Mouse (Mus musculus) heart, adult 2 months (tissue): Measurements from ENCODE around the gene Rcor1. TPM values are rescaled to one million over a fixed set of nuclear protein-coding genes. Genes with fewer than 3 reads are reported as not detected.

Source experiments
- DNase-seq, 2 experiments: peaks; one replicate each; pipeline ENCODE4 v3.0.0; 2021
- H3K27ac ChIP-seq: fragments of 200-600 bp; 2 replicates; pipeline ENCODE4 v1.8.1; 2022
- H3K27me3 ChIP-seq: fragments of 200-500 bp; 2 replicates; pipeline ENCODE4 v1.6.1; 2012; ENCODE audit warnings: mild to moderate bottlenecking, low read length, inconsistent platforms, mixed read lengths; ENCODE audit not compliant: control insufficient read depth, insufficient read depth
- H3K36me3 ChIP-seq: fragments of 200-500 bp; 2 replicates; pipeline ENCODE4 v1.6.1; 2012; ENCODE audit warnings: low read length, inconsistent platforms; ENCODE audit not compliant: control insufficient read depth, insufficient read depth
- H3K4me1 ChIP-seq: fragments of 200-500 bp; 2 replicates; pipeline ENCODE4 v1.6.1; 2011; ENCODE audit warnings: low read length; ENCODE audit not compliant: control insufficient read depth, insufficient read depth
- H3K4me3 ChIP-seq: fragments of 200-600 bp; 2 replicates; pipeline ENCODE4 v1.8.1; 2022
- H3K79me2 ChIP-seq: fragments of 200-500 bp; replicated peaks from 2 replicates; pipeline ENCODE4 v1.6.1; 2012; ENCODE audit warnings: mild to moderate bottlenecking, inconsistent platforms, low read length, moderate library complexity, mixed read lengths; ENCODE audit not compliant: control insufficient read depth, insufficient read depth
- H3K9ac ChIP-seq: fragments of 200-500 bp; 2 replicates; pipeline ENCODE4 v1.6.1; 2012; ENCODE audit warnings: low read depth, mild to moderate bottlenecking, control low read depth, inconsistent platforms, low read length, mixed read lengths
- CTCF ChIP-seq: fragments of 200-600 bp; IDR thresholded peaks from 2 replicates; pipeline ENCODE4 v1.8.1; 2022; ENCODE audit warnings: antibody characterized with exemption, mild to moderate bottlenecking, moderate library complexity
- EP300 ChIP-seq: fragments of 200-500 bp; IDR thresholded peaks from 2 replicates; pipeline ENCODE4 v1.6.1; 2011; ENCODE audit warnings: low read depth, low read length, control low read depth; ENCODE audit not compliant: insufficient read depth
- POLR2A ChIP-seq: fragments of 200-500 bp; IDR thresholded peaks from 2 replicates; pipeline ENCODE4 v1.6.1; 2011; ENCODE audit warnings: mild to moderate bottlenecking, low read depth, low read length, control low read depth; ENCODE audit not compliant: insufficient read depth
- WGBS: fragments of 180-500 bp; shearing (Covaris S2); methylation state at CpG from one replicate; pipeline ENCODE4 v1.1.7; 2018; 5-methylcytosine and 5-hydroxymethylcytosine counted together
- intact Hi-C: fragments of 180-260 bp; cut with DNase I; formaldehyde crosslinking; loops from one replicate; pipeline ENCODE4 v1.15.1; 2025
- polyA plus RNA-seq: library from polyadenylated mRNA; depleted of rRNA; stranded (reverse); fragments of >200 nt; gene quantifications from 2 replicates; pipeline ENCODE4 v1.2.3, GENCODE M21; 2012
- total RNA-seq, 2 experiments: library from RNA; stranded (reverse); gene quantifications; 2 replicates each; pipeline ENCODE4 v1.2.3; 2021

The Rcor1 gene
- total and polyA plus RNA-seq, 3 experiments, result 5.9 to 14.8 (median 13.9) TPM

DNA sequence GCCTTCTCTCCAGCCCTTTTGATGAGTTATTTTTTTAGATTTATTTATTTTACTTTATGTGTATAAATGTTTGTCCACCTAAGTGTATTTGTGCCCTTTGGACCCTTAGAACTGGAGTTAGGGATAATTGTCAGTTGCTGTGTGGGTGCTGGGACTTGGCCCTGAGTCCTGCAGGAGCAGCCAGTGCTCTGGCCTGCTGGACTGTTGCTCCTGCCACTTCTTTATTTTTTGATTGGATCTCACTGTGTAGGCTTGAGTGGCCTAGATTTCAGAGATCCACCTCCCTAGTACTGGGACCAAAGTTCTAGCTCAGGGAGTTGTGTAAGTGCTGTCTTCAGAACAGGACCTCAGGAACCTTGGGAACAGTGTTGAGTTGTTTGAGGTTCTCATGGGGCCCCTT lies 51.6 kb downstream of the Rcor1 start:
- Histone ChIP-seq H3K36me3 (no peaks in the 10 kb centered on the region; the same call in 1 of the 2 replicates), H3K27ac (no peak overlapping the region), H3K9ac (no peak overlapping the region), H3K4me1 (peaks cover 7% of the 10 kb centered on the region), H3K4me3 (no peak overlapping the region), H3K79me2 (peaks cover 3% of the 10 kb centered on the region), H3K27me3 (no peaks in the 10 kb centered on the region)
- DNase-seq, result no peak
- no peak for TF ChIP-seq POLR2A
- no peak for TF ChIP-seq CTCF
- no peak for TF ChIP-seq EP300
- intact Hi-C loops, result no loop called here

DNA sequence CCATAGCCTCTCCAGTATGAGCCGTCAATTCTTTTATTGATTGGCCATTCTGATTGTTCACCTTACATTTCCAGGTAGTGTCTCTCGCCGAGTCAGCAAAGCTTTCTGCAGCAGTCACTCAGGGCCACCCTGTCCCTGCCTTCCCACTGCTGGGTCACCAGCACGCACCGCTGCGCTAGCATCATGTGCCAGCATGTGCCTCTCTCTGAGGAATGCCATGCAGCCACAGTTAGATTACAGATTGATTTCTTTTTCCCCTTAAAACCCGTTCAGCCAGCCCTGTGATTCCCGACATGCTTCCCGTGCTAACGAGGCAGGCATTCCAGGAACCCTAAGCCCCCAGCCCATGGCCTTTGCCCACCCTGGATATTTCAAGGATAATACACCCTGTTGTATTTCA lies 52.8 kb downstream of the Rcor1 start:
- no peak overlapping the region for H3K9ac ChIP-seq
- TF ChIP-seq POLR2A, result no peak
- TF ChIP-seq CTCF, result no peak
- no peak for TF ChIP-seq EP300
- intact Hi-C loops, result no loop called here
- no peak for DNase-seq
- peaks cover 7% of the 10 kb centered on the region for H3K4me1 ChIP-seq
- no peaks in the 10 kb centered on the region for H3K36me3 ChIP-seq
- 89% methylated on average over 10 of the region's 10 CpGs for WGBS
- H3K4me3 ChIP-seq, result no peak overlapping the region
- peaks cover 3% of the 10 kb centered on the region for H3K79me2 ChIP-seq
- no peaks in the 10 kb centered on the region for H3K27me3 ChIP-seq
- no peak overlapping the region for H3K27ac ChIP-seq

DNA sequence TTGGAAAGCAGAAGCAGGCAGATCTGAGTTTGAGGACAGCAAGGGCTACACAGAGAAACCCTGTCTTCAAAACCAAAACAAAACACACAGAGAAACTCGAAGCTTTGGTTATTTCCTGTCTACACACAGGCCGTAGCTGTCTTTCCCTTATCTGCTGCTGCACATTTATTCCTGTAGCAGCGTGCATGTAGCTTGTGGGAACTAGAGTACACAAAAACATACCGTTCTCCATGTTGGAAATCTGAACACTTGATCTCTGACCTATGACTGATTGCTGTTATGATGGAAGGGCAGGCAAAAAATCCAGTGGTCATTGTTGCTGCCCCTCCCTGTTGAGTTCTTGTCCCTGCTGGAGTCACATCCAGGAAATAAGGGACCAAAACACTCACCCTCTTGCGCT lies 54.9 kb downstream of the Rcor1 start:
- no peak for DNase-seq
- Histone ChIP-seq H3K27ac (peak overlapping the region; percentile 60), H3K27me3 (no peaks in the 10 kb centered on the region), H3K9ac (no peak overlapping the region), H3K79me2 (peaks cover 3% of the 10 kb centered on the region), H3K36me3 (no peaks in the 10 kb centered on the region), H3K4me3 (no peak overlapping the region), H3K4me1 (peaks cover 5% of the 10 kb centered on the region)
- no peak for TF ChIP-seq POLR2A
- no peak for TF ChIP-seq CTCF
- TF ChIP-seq EP300, result no peak
- intact Hi-C loops, result no loop called here
- 39% methylated on average over 5 of the region's 5 CpGs for WGBS

DNA sequence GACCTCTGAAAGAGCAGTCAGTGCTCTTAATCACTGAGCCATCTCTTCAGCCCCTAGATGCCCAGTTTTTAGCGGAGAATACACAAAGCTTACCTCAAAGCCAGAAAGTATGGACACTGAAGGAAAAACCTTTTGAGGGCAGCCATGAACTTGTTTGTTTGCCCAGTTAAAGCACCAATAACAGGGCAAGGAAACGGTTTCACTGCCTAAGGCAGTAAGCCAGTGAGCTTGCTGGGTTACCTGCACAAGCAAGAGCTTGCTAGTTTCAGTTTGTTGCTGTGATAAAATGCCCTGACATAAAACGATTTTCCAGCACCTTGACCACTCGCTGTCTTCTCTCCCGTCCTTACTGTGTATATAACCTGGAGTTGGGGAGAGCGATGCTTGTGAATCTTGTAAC lies 55.9 kb downstream of the Rcor1 start:
- 91% methylated on average over 6 of the region's 6 CpGs for WGBS
- intact Hi-C loops, result no loop called here

DNA sequence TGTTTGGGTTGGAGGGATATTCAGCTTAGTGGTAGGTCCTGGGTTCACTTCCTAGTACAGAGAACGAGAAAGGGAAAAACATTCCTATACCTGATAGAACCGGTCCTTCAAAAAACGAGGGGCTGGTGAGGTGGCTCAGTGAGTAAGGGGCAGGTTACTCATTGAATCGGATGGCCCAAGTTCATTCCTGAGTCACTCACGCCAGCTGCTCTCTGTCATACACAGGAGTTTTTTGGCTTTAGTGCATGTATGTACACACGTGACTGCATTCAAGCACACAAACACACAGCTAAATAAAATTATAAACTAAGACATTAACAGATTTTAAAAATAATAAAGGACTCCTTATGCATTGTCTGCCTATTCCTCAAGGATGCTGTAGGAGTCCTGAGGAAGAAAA lies 57.1 kb downstream of the Rcor1 start:
- DNase-seq, result no peak
- no peak overlapping the region for H3K9ac ChIP-seq
- H3K27ac ChIP-seq, result no peak overlapping the region
- peaks cover 4% of the 10 kb centered on the region for H3K4me1 ChIP-seq
- no peaks in the 10 kb centered on the region for H3K36me3 ChIP-seq
- H3K4me3 ChIP-seq, result no peak overlapping the region
- no peak for TF ChIP-seq POLR2A
- TF ChIP-seq EP300, result no peak
- no peak for TF ChIP-seq CTCF
- intact Hi-C loops, result no loop called here
- peaks cover 3% of the 10 kb centered on the region for H3K79me2 ChIP-seq
- WGBS, result 86% methylated on average over 6 of the region's 6 CpGs
- H3K27me3 ChIP-seq, result no peaks in the 10 kb centered on the region

More for the DNA sequence above, 55.9 kb downstream of the Rcor1 start:
- Histone ChIP-seq H3K27me3 (no peaks in the 10 kb centered on the region), H3K4me1 (peaks cover 5% of the 10 kb centered on the region), H3K9ac (no peak overlapping the region), H3K4me3 (no peak overlapping the region), H3K79me2 (peaks cover 3% of the 10 kb centered on the region), H3K36me3 (no peaks in the 10 kb centered on the region), H3K27ac (no peak overlapping the region)
- TF ChIP-seq EP300, result no peak
- DNase-seq, result no peak

DNA sequence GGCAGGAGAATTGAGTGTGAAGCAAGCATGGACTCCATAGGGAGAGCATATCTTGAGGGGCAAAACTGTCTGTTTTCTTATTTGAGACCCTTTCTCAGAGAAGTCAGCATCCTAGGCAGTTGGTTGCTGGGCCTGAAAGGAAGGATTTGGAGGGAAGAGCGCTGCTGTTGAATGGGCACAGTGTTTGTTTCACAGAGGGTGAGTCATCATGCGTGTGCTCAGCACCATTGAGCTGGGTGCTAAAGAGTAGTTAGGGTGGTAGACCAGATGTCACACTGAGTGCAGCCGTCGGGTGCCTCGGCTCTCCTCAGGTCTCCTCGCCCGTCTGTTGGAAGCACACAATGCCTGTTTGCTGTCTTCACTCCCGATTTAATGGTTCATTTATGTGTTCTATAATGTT lies 57.9 kb downstream of the Rcor1 start:
- Histone ChIP-seq H3K4me3 (no peak overlapping the region), H3K27ac (no peak overlapping the region), H3K4me1 (peaks cover 2% of the 10 kb centered on the region; the same call in 1 of the 2 replicates), H3K27me3 (no peaks in the 10 kb centered on the region), H3K79me2 (no peaks in the 10 kb centered on the region; the same call in 1 of the 2 replicates), H3K9ac (no peak overlapping the region), H3K36me3 (no peaks in the 10 kb centered on the region)
- WGBS, result 95% methylated on average over 8 of the region's 8 CpGs
- no peak for TF ChIP-seq POLR2A
- TF ChIP-seq CTCF, result no peak
- no peak for TF ChIP-seq EP300
- intact Hi-C loops, result no loop called here
- DNase-seq, result no peak
